Mouse (Mus musculus) embryonic fibroblast, embryonic 13.5 days (primary cell): Measurements from ENCODE around the gene Ift57.

Experiments used
- CTCF ChIP-seq: IDR thresholded peaks from 2 replicates; pipeline ENCODE4 v1.5.1; 2011; ENCODE audit warnings: mild to moderate bottlenecking, control low read depth, low read length, moderate library complexity, borderline replicate concordance; ENCODE audit not compliant: insufficient read depth
- POLR2A ChIP-seq: IDR thresholded peaks from 2 replicates; pipeline ENCODE4 v1.6.1; 2011; ENCODE audit warnings: low read depth, mild to moderate bottlenecking, control low read depth, low read length, moderate library complexity

GRCm38 (mm10) chr16:49664677-49665076 is 34.4 kb upstream of the Ift57 start:
- no peak for TF ChIP-seq POLR2A
- no peak for TF ChIP-seq CTCF
